Mouse (Mus musculus) forebrain, embryonic 14.5 days (tissue): ENCODE data around the gene Dlg2. TPM values are rescaled to one million over a fixed set of nuclear protein-coding genes. Genes with fewer than 3 reads are reported as not detected.

Experiments used
- ATAC-seq: fragments of 200-750 bp; cut with Nextera tagmentation; 2 replicates; pipeline ENCODE4 v1.8.0; 2017; ENCODE audit warnings: mild to moderate bottlenecking, moderate library complexity
- DNase-seq: peaks from one replicate; pipeline ENCODE4 v3.0.0-alpha.2; 2015; ENCODE audit warnings: low spot score
- H3K27ac ChIP-seq: fragments of 300-500 bp; sonication (generic); 2 replicates; pipeline ENCODE4 v1.5.1; 2014; ENCODE audit warnings: low read depth, mild to moderate bottlenecking, control low read depth, low read length, moderate library complexity
- H3K27me3 ChIP-seq: fragments of 300-500 bp; sonication (generic); replicated peaks from 2 replicates; pipeline ENCODE4 v1.6.1; 2014; ENCODE audit warnings: low read length, control low read depth, mixed read lengths; ENCODE audit not compliant: control insufficient read depth, insufficient read depth
- H3K36me3 ChIP-seq: fragments of 300-500 bp; sonication (generic); 2 replicates; pipeline ENCODE4 v1.6.1; 2014; ENCODE audit warnings: low read length, control low read depth; ENCODE audit not compliant: control insufficient read depth, insufficient read depth
- H3K4me1 ChIP-seq: fragments of 300-500 bp; sonication (generic); 2 replicates; pipeline ENCODE4 v1.6.1; 2014; ENCODE audit warnings: antibody characterized with exemption, low read length, control low read depth; ENCODE audit not compliant: control insufficient read depth, insufficient read depth
- H3K4me2 ChIP-seq: fragments of 300-500 bp; sonication (generic); 2 replicates; pipeline ENCODE4 v1.6.1; 2014; ENCODE audit warnings: mild to moderate bottlenecking, control low read depth, low read length
- H3K4me3 ChIP-seq: fragments of 300-500 bp; sonication (generic); 2 replicates; pipeline ENCODE4 v1.5.1; 2014; ENCODE audit warnings: low read depth, low read length, control low read depth
- H3K9ac ChIP-seq: fragments of 300-500 bp; sonication (generic); 2 replicates; pipeline ENCODE4 v1.6.1; 2014; ENCODE audit warnings: mild to moderate bottlenecking, low read length, control low read depth, moderate library complexity
- H3K9me3 ChIP-seq: fragments of 300-500 bp; sonication (generic); replicated peaks from 2 replicates; pipeline ENCODE4 v1.6.1; 2016; ENCODE audit warnings: low read length, control low read depth, mixed read lengths; ENCODE audit not compliant: control insufficient read depth
- WGBS: fragments of 180-500 bp; shearing (Covaris S2); extraction: QIAGEN DNeasy Blood & Tissue Kit; methylation state at CpG from one replicate; pipeline ENCODE4 v1.1.7; 2014; 5-methylcytosine and 5-hydroxymethylcytosine counted together
- polyA plus RNA-seq: library from polyadenylated mRNA; unstranded; fragments of >200 nt; fragmentation: Nextera tagmentation; extraction: Ambion mirVana; gene quantifications from 2 replicates; pipeline ENCODE4 v1.2.1, GENCODE M21; 2014

The Dlg2 gene
- polyA plus RNA-seq, 1 experiment from 2014 or later, result 17.9 TPM

DNA sequence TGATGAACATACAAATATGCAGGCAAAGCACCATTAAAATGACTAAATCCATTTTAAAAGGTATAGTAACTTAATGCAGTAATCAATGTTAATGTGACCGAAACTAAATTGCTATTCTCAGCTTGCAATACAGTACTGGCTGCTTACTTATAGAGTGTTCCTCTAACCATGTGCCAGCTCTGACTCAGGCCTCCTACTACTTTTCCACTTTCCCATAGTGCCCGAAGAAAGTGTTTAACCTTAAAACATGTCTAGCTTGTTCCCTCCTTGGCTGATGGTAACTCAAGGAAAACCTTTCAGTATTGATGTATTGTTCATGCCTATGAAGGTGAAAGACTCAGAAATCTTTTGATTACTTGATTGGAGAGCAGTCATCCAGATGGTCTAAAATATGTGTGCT, 1686.7 kb downstream of the Dlg2 start:
- Histone ChIP-seq H3K4me3 (no peak overlapping the region), H3K9ac (no peak overlapping the region), H3K4me2 (no peak overlapping the region), H3K9me3 (no peaks in the 10 kb centered on the region), H3K4me1 (no peaks in the 10 kb centered on the region), H3K27me3 (no peaks in the 10 kb centered on the region), H3K36me3 (no peaks in the 10 kb centered on the region), H3K27ac (no peak overlapping the region)
- ATAC-seq (no peak), DNase-seq (no peak)
- 95% methylated on average over 2 of the region's 2 CpGs for WGBS

DNA sequence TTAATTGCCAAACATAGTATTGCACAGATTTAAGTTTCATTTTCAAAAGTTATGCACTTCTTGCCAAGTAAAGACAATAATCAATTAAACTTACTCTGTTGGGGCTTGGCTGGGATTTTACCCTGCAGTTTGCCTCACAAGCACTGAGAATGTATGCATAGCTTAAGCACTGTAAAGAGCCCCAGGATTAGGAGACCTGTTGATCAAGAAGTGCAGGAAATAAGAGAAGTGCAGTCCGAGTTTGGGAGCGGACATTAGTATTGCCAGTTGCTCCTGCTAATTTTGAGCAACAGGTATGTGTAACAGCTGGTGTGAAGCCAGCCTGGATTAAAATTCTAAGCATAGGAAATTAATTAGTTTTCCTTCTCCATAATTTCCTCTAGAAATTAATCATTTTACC, 1687.8 kb downstream of the Dlg2 start:
- Histone ChIP-seq H3K4me3 (no peak overlapping the region), H3K27me3 (no peaks in the 10 kb centered on the region), H3K9ac (no peak overlapping the region), H3K4me2 (no peak overlapping the region), H3K36me3 (no peaks in the 10 kb centered on the region), H3K4me1 (no peaks in the 10 kb centered on the region), H3K27ac (no peak overlapping the region), H3K9me3 (no peaks in the 10 kb centered on the region)
- no peak for DNase-seq
- WGBS, result 85% methylated on average over 2 of the region's 2 CpGs
- no peak for ATAC-seq

DNA sequence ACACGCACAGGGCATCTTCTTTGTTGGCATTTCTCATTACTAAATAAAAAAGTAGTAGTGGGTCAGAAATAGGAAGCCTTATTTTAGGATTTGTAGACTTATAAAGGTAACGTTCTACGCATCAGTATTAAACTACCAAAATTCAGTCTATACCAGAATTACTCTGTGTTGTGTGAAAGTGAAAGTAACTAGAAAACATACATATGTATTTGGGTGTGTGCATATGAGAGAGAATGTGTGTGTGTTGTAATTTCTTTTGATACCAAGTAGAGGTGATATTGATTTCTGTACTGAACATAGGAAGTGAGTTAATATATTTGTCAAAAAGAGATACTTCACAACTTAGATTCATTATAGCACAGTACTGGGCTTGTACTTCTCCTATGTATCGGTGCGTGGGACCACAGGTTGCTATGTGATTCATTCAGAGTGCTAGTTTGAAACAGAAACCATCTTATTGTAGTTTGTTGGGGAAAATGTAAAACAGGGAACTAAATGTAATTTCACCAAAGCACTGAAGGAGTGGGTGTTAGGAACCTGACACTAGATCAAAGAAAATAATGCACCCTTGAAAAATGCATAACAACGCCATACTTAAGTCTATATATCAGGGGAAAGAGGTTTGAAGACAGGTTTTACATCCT, 1688.5 kb downstream of the Dlg2 start:
- ATAC-seq, result no peak
- H3K9me3 ChIP-seq, result no peaks in the 10 kb centered on the region
- no peak overlapping the region for H3K4me3 ChIP-seq
- 92% methylated on average over 6 of the region's 6 CpGs for WGBS
- H3K27me3 ChIP-seq, result no peaks in the 10 kb centered on the region
- DNase-seq, result no peak
- H3K4me1 ChIP-seq, result no peaks in the 10 kb centered on the region
- no peak overlapping the region for H3K4me2 ChIP-seq
- H3K27ac ChIP-seq, result no peak overlapping the region
- no peaks in the 10 kb centered on the region for H3K36me3 ChIP-seq
- no peak overlapping the region for H3K9ac ChIP-seq

DNA sequence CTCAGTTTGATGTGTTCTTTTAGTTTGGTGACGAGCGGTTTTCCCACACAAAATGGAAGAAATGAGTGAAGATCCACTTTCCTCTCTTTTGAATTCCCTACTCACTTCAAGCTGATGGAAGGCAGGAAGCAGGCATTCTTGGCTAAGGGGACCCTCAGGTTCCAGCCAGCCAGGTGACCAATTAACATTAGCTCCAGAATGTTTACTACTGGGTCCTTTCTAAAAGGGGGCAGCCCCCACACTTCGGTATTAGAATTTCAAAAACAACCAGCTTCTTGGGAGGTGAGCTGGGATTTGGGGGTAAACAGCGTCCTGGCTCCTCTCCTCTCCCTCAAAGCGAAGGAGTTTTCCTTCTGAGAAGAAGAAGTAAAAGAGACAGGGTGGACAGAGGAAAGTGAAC, 1703.6 kb downstream of the Dlg2 start:
- no peak overlapping the region for H3K27ac ChIP-seq
- DNase-seq (no peak), ATAC-seq (no peak)
- H3K36me3 ChIP-seq, result no peaks in the 10 kb centered on the region
- no peak overlapping the region for H3K9ac ChIP-seq
- peak overlapping the region; percentile 59; the same call in 1 of the 2 replicates for H3K4me2 ChIP-seq
- peak overlapping the region; percentile 30; the same call in 1 of the 2 replicates for H3K4me3 ChIP-seq
- peaks cover 11% of the 10 kb centered on the region; the same call in 1 of the 2 replicates for H3K4me1 ChIP-seq
- peaks cover 3% of the 10 kb centered on the region; the same call in 1 of the 2 replicates for H3K27me3 ChIP-seq
- WGBS, result 34% methylated on average over 5 of the region's 5 CpGs
- no peaks in the 10 kb centered on the region for H3K9me3 ChIP-seq

DNA sequence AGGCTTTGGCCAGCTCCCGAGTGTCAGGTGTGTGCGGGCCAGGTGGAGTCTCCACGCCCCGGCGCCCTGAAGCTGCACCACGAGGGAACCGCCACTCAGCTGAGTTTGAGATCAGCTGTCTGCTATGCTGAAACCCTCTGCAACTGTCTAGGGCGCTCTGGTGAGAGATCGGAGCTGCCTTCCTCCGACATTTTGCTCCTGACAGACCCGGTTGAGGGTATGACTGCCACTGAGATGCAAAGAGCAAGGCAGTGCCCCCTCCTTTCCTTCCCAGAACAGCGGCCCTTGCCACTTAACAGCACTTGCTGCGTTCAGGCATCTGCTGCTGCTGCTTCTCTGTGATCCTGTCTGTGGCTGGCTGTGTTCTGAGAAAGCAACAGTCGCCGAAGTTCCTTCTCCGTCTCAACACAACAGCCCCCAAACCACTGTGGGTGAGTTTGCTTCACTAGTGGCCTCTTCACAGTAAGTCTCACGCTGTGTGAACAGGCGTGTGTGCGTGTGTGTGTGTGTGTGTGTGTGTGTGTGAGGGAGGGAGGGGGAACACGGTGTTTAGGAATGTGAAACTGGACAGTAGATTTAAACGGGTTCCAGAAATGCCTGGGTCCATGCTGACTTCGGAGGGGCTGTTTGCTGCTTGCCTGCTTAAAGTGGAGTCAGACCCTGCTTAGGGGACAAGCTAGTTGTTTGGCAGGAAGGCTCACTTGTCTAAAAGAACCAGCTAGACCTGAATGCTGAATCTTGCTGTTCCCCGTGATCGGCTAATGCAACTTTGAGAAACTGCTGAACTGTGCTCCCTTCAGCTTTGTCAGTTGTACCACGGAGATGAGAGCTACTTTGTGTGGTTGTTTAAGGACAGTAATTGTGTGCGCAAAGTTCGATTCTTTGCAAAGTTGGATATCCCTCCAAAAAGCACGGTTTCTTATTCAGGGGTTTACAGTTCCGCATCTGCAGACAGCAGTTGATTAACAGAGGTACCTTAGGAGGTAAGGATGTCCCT, 1704.4 kb downstream of the Dlg2 start:
- H3K9ac ChIP-seq, result peak overlapping the region; percentile 52
- no peaks in the 10 kb centered on the region for H3K36me3 ChIP-seq
- WGBS, result 13% methylated on average over 29 of the region's 29 CpGs
- peak; percentile 49 for DNase-seq
- no peak overlapping the region for H3K27ac ChIP-seq
- peak; percentile 71 for ATAC-seq
- H3K9me3 ChIP-seq, result no peaks in the 10 kb centered on the region
- peak overlapping the region; percentile 30 for H3K4me3 ChIP-seq
- peak overlapping the region; percentile 59 for H3K4me2 ChIP-seq
- peaks cover 11% of the 10 kb centered on the region; the same call in 1 of the 2 replicates for H3K4me1 ChIP-seq
- H3K27me3 ChIP-seq, result peaks cover 3% of the 10 kb centered on the region; the same call in 1 of the 2 replicates

DNA sequence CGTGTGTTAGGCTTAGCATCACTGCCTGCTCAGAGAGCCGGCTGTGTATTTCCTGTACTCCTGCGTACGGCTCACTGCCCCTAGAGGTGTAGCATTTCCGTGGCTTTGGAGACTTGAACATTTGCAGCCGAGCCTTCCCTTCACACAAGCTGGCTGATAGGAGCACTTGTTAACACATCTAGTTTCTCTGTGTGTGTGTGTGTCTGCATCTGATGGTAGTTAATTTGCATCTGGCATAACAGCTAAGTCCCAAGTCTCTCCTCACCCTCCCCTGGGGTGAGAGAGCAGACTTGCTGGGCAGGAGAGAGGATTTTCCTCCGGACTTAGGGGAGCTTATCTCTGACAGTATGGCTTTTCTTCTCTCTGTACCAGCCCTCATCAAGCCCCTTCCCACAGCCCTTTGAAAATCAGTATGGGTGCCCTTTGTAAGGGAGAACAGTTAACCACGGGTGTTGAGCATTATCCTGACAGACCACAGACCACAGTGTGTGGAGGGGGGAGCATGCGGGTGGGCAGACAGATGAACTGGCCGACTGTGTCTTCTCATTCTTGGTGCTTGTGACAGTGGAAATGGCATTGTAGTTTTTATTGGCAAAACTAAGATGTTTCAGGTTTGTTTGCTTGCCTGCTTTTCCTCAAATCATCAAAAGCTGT, 1705.6 kb downstream of the Dlg2 start:
- H3K9me3 ChIP-seq, result no peaks in the 10 kb centered on the region
- peaks cover 3% of the 10 kb centered on the region; the same call in 1 of the 2 replicates for H3K27me3 ChIP-seq
- ATAC-seq, result peak; percentile 42; the same call in 1 of the 2 replicates
- H3K36me3 ChIP-seq, result no peaks in the 10 kb centered on the region
- 13% methylated on average over 10 of the region's 10 CpGs for WGBS
- H3K4me3 ChIP-seq, result no peak overlapping the region
- no peak overlapping the region for H3K27ac ChIP-seq
- DNase-seq, result peak; percentile 38
- peaks cover 11% of the 10 kb centered on the region; the same call in 1 of the 2 replicates for H3K4me1 ChIP-seq
- peak overlapping the region; percentile 59 for H3K4me2 ChIP-seq
- H3K9ac ChIP-seq, result 0 out of 2 replicates have a peak overlapping the region, but pooled peaks have one; percentile 9

DNA sequence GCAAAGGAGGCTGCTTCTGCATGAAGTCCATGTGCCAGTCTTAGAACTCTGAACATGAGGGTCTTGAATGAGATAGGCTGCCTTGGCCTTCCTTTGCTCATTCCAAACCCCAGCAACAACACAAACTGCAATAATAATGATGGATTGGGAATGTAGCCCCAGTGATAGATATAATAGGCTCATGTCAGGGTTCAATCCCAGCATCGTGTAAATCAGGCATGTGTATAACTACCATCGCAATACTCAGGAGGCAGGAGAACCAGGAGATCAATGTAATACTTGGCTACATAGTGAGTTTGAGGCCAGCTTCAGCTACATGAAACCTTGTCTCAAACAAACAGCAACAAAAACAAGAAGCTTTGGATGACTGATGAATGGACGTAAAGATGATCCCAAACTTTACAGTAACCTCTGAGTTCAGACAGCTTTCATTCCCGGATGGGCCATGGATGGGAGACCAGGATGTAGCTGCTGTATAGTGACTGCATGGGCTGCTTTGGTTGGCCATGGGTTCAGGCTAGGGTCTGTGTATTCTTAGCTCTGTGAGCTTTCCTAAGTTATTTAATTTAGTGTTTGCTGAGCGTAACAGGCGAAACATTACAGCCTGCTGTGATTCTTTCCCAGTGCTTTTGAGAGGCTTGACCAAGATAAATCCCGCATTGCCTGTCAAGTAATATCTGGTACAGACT, 1708.0 kb downstream of the Dlg2 start:
- Histone ChIP-seq H3K4me2 (no peak overlapping the region), H3K9me3 (no peaks in the 10 kb centered on the region), H3K4me1 (peaks cover 19% of the 10 kb centered on the region; the same call in 1 of the 2 replicates), H3K27ac (no peak overlapping the region), H3K36me3 (no peaks in the 10 kb centered on the region), H3K9ac (no peak overlapping the region), H3K27me3 (peaks cover 3% of the 10 kb centered on the region; the same call in 1 of the 2 replicates), H3K4me3 (no peak overlapping the region)
- 91% methylated on average over 7 of the region's 7 CpGs for WGBS
- no peak for DNase-seq
- ATAC-seq, result no peak

DNA sequence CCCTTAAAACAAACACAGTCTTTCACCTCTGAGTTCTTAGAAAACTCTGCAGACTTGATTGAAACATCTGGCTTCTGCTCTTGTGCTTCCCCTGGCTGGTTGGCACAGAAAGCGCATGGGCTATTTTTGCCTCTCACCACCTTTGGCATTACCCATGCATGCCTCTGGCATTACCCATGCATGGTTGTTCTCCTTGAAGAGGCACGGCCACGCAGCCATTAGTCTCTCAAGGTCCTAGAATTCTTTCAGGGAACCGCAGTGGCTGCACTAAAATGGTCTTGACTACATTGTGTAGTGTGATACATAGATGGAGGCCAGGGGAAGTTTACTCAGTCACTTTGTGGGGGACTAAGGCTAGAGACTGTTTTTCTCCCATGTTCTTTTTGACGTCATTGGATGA, 1709.9 kb downstream of the Dlg2 start:
- no peak overlapping the region for H3K4me3 ChIP-seq
- peaks cover 13% of the 10 kb centered on the region; the same call in 1 of the 2 replicates for H3K4me1 ChIP-seq
- no peak overlapping the region for H3K27ac ChIP-seq
- no peak overlapping the region for H3K4me2 ChIP-seq
- no peak overlapping the region for H3K9ac ChIP-seq
- H3K27me3 ChIP-seq, result peaks cover 2% of the 10 kb centered on the region; the same call in 1 of the 2 replicates
- ATAC-seq, result no peak
- H3K36me3 ChIP-seq, result no peaks in the 10 kb centered on the region
- DNase-seq, result no peak
- WGBS, result 92% methylated on average over 5 of the region's 5 CpGs
- no peaks in the 10 kb centered on the region for H3K9me3 ChIP-seq
